ENCODE assay signal across 20 mouse cellular contexts in the genomic region with DNA sequence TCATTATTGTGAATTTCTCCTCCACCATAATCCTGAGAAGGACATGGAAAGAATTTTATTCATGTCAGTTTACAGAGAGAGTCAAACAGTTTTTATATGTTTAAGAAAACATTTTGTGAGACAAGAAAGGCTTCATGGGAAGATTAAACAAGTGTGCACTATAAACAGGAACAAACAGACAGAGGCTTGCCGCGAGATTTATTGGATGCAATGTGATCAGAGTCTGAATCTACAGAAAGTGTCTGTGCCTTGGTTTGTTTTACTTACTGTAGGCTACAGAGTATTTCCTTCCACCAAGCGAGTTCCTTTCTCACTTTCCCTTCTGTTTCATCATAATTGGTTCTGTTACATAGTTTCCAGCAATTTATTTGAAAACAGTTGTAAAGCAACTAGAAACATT.
DNase-seq lines count a peak whose midpoint lies in the region; ATAC-seq and TF ChIP-seq lines count a peak whose summit lies in the region.
"Had no signal": no experiment of that assay in that cellular context is flagged by ENCODE, and none has a peak within 500 bp of the region (broad histone marks: within the 10 kb centered on the region; RNA-seq: fewer than 3 reads in every experiment).

No protein-coding gene starts in this region.

- no peak overlapping the region for H3K4me2 ChIP-seq in lung, embryonic 14.5 days
- H3K4me2 ChIP-seq in lung, embryonic 16.5 days (ENCODE audit: low read depth, low read length) = no peak overlapping the region
- no peak overlapping the region for H3K4me2 ChIP-seq in liver, postnatal 0 days (ENCODE audit: low read depth, low read length)
- H3K4me2 ChIP-seq: embryonic facial prominence, embryonic 12.5 days; forebrain, embryonic 13.5 days; forebrain, embryonic 15.5 days had no signal

- H3K4me1 ChIP-seq in lung, embryonic 14.5 days (ENCODE audit: insufficient read depth) = peaks cover 14% of the 10 kb centered on the region
- peaks cover 14% of the 10 kb centered on the region for H3K4me1 ChIP-seq in lung, embryonic 16.5 days (replicated peaks; ENCODE audit: control insufficient read depth, insufficient read depth, low read length)
- H3K4me1 ChIP-seq in lung, adult 2 months (ENCODE audit: control insufficient read depth, insufficient read depth, low read length) = peaks cover 3% of the 10 kb centered on the region; the same call in 1 of the 2 replicates
- no peaks in the 10 kb centered on the region for H3K4me1 ChIP-seq in liver, postnatal 0 days (ENCODE audit: insufficient read depth)
- H3K4me1 ChIP-seq: forebrain, embryonic 13.5 days had no signal

- no peak overlapping the region for H3K9ac ChIP-seq in lung, embryonic 14.5 days
- no peak overlapping the region for H3K9ac ChIP-seq in lung, embryonic 16.5 days (ENCODE audit: low read length)
- no peak overlapping the region for H3K9ac ChIP-seq in liver, postnatal 0 days (replicated peaks)
- H3K9ac ChIP-seq: embryonic facial prominence, embryonic 12.5 days; forebrain, embryonic 13.5 days; forebrain, embryonic 15.5 days had no signal

- H3K9me3 ChIP-seq in lung, embryonic 14.5 days (ENCODE audit: low read depth, low read length) = no peaks in the 10 kb centered on the region
- no peaks in the 10 kb centered on the region for H3K9me3 ChIP-seq in lung, embryonic 16.5 days (ENCODE audit: control insufficient read depth, low read length)
- no peaks in the 10 kb centered on the region for H3K9me3 ChIP-seq in liver, postnatal 0 days (ENCODE audit: low read length)
- H3K9me3 ChIP-seq: embryonic facial prominence, embryonic 10.5 days; embryonic facial prominence, embryonic 12.5 days; forebrain, embryonic 13.5 days; forebrain, embryonic 15.5 days had no signal

- peak; percentile 88 for DNase-seq in lung, embryonic 14.5 days
- no peak for DNase-seq in lung, postnatal 14 days
- no peak for DNase-seq in lung, adult 2 months
- peak; percentile 48 for DNase-seq in lung, postnatal 10 days
- DNase-seq in lung, postnatal 25 days (ENCODE audit: low spot score) = peak; percentile 7
- DNase-seq in adipocyte (ENCODE audit: low spot score) = no peak
- no peak for DNase-seq in liver, postnatal 0 days
- DNase-seq: adrenal gland, adult 8-10 months; adrenal gland, postnatal 14 days; adrenal gland, postnatal 36 days; cerebellum, adult 11-12 months; cerebellum, adult 2 months; cerebellum, adult 9-10 months; cerebellum, postnatal 10 days; cerebellum, postnatal 25 days had no signal

- no peak for TF ChIP-seq CTCF in lung, embryonic 14.5 days (IDR thresholded peaks at IDR 0.05; ENCODE audit: low read depth)
- TF ChIP-seq CTCF in lung, adult 2 months (IDR thresholded peaks at IDR 0.05; ENCODE audit: insufficient read depth, low read length) = no peak
- TF ChIP-seq CTCF in liver, postnatal 0 days (IDR thresholded peaks at IDR 0.05; ENCODE audit: low read depth) = no peak

- no peaks in the 10 kb centered on the region for H3K36me3 ChIP-seq in lung, embryonic 14.5 days (ENCODE audit: insufficient read depth)
- H3K36me3 ChIP-seq in lung, embryonic 16.5 days (ENCODE audit: control insufficient read depth, insufficient read depth, low read length) = no peaks in the 10 kb centered on the region
- H3K36me3 ChIP-seq in liver, postnatal 0 days (replicated peaks; ENCODE audit: insufficient read depth, low read length) = no peaks in the 10 kb centered on the region
- H3K36me3 ChIP-seq: embryonic facial prominence, embryonic 10.5 days; embryonic facial prominence, embryonic 12.5 days; forebrain, embryonic 15.5 days had no signal

- TF ChIP-seq EP300 in liver, postnatal 0 days (IDR thresholded peaks at IDR 0.05; ENCODE audit: low read depth) = no peak

- no peak for TF ChIP-seq POLR2A in lung, adult 2 months (IDR thresholded peaks at IDR 0.05; ENCODE audit: borderline replicate concordance, extremely low read depth, low read depth, low read length)

- ATAC-seq in lung, embryonic 14.5 days (ENCODE audit: insufficient read depth) = peak; percentile 88
- ATAC-seq in lung, embryonic 16.5 days (ENCODE audit: low read depth) = peak; percentile 92
- no peak for ATAC-seq in liver, postnatal 0 days
- ATAC-seq: forebrain, embryonic 13.5 days; forebrain, embryonic 15.5 days had no signal

- peak overlapping the region; percentile 79; the same call in 1 of the 2 replicates for H3K27ac ChIP-seq in lung, embryonic 14.5 days (ENCODE audit: low read depth)
- H3K27ac ChIP-seq in lung, embryonic 16.5 days (ENCODE audit: low read length) = peak overlapping the region; percentile 88
- H3K27ac ChIP-seq in liver, postnatal 0 days (ENCODE audit: low read depth) = no peak overlapping the region
- H3K27ac ChIP-seq: embryonic facial prominence, embryonic 10.5 days; embryonic facial prominence, embryonic 12.5 days; forebrain, embryonic 13.5 days; forebrain, embryonic 15.5 days had no signal

- WGBS in lung, embryonic 14.5 days = 37% methylated on average over 3 of the region's 3 CpGs
- 40% methylated on average over 3 of the region's 3 CpGs for WGBS in lung, embryonic 16.5 days
- WGBS in lung, adult 2 months = 42% methylated on average over 3 of the region's 3 CpGs
- WGBS in liver, postnatal 0 days (ENCODE audit: insufficient replicate concordance) = 65% methylated on average over 3 of the region's 3 CpGs

- H3K27me3 ChIP-seq in lung, embryonic 14.5 days (ENCODE audit: insufficient read depth, low read length) = no peaks in the 10 kb centered on the region
- H3K27me3 ChIP-seq in lung, embryonic 16.5 days (ENCODE audit: control insufficient read depth, insufficient read depth, low read depth, low read length) = no peaks in the 10 kb centered on the region
- H3K27me3 ChIP-seq in liver, postnatal 0 days (ENCODE audit: insufficient read depth, low read length) = no peaks in the 10 kb centered on the region
- H3K27me3 ChIP-seq: embryonic facial prominence, embryonic 12.5 days; forebrain, embryonic 13.5 days; forebrain, embryonic 15.5 days had no signal

- H3K4me3 ChIP-seq in lung, embryonic 14.5 days (ENCODE audit: low read depth, low read length) = no peak overlapping the region
- H3K4me3 ChIP-seq in lung, embryonic 16.5 days (ENCODE audit: low read length) = no peak overlapping the region
- H3K4me3 ChIP-seq in lung, adult 2 months (replicated peaks; ENCODE audit: extremely low read depth, low read depth, low read length) = no peak overlapping the region
- H3K4me3 ChIP-seq in liver, postnatal 0 days (ENCODE audit: low read depth, low read length) = no peak overlapping the region
- H3K4me3 ChIP-seq: embryonic facial prominence, embryonic 10.5 days; embryonic facial prominence, embryonic 12.5 days; forebrain, embryonic 13.5 days; forebrain, embryonic 15.5 days had no signal

Comparison
In these comparisons a context has a peak if more than half of its experiments do, and no peak if none do; other contexts are left out.
1. DNase-seq: peak in lung, embryonic 14.5 days (single experiment), lung, postnatal 10 days (single experiment) and lung, postnatal 25 days (single experiment); none in lung, postnatal 14 days (single experiment), lung, adult 2 months (single experiment), adipocyte (single experiment) and liver, postnatal 0 days (single experiment).